Mouse (Mus musculus): Measurements from ENCODE around the gene Syngap1. TPM values are rescaled to one million over a fixed set of nuclear protein-coding genes. Genes with fewer than 3 reads are reported as not detected.
A peak's percentile ranks its signal among the peaks of the same experiment; 100 is the strongest.

Syngap1 gene
- total RNA-seq, 2 experiments from 2014 or later: 0.60 to 2.5 TPM

- no peak for ATAC-seq (replicated peaks; ENCODE audit: low FRiP score, poor library complexity, severe bottlenecking)
Measured at GRCm38 (mm10) chr17:26935027-26935426, 6.0 kb upstream of the Syngap1 start.

- no peak for ATAC-seq (replicated peaks; ENCODE audit: low FRiP score, poor library complexity, severe bottlenecking)
Measured at GRCm38 (mm10) chr17:26936453-26936852, 4.6 kb upstream of the Syngap1 start.

GRCm38 (mm10) chr17:26936921-26937695 lies 3.9 kb upstream of the Syngap1 start:
- ATAC-seq (replicated peaks; ENCODE audit: low FRiP score, poor library complexity, severe bottlenecking): no peak

- ATAC-seq (replicated peaks; ENCODE audit: low FRiP score, poor library complexity, severe bottlenecking): no peak
Measured at GRCm38 (mm10) chr17:26937883-26938695, 3.0 kb upstream of the Syngap1 start.

- ATAC-seq (replicated peaks; ENCODE audit: low FRiP score, poor library complexity, severe bottlenecking): peak; percentile 18
Measured at GRCm38 (mm10) chr17:26938731-26939130, 2.3 kb upstream of the Syngap1 start.

GRCm38 (mm10) chr17:26939178-26939972 lies 1.7 kb upstream of the Syngap1 start, which contains the start of gene Cuta:
Gene Cuta (minus strand): TSS chr17:26939569.
- ATAC-seq (replicated peaks; ENCODE audit: low FRiP score, poor library complexity, severe bottlenecking): peak; percentile 89

GRCm38 (mm10) chr17:26939973-26940300 lies 1.1 kb upstream of the Syngap1 start:
- no peak for ATAC-seq (replicated peaks; ENCODE audit: low FRiP score, poor library complexity, severe bottlenecking)

GRCm38 (mm10) chr17:26941841-26942570 lies 953 bp downstream of the Syngap1 start:
- no peak for ATAC-seq (replicated peaks; ENCODE audit: low FRiP score, poor library complexity, severe bottlenecking)

GRCm38 (mm10) chr17:26945824-26946495 lies 4.9 kb downstream of the Syngap1 start:
- no peak for ATAC-seq (replicated peaks; ENCODE audit: low FRiP score, poor library complexity, severe bottlenecking)

GRCm38 (mm10) chr17:26946567-26946966 lies 5.5 kb downstream of the Syngap1 start:
- peak; percentile 33; the same call in 1 of the 2 replicates for ATAC-seq (replicated peaks; ENCODE audit: low FRiP score, poor library complexity, severe bottlenecking)

- ATAC-seq (replicated peaks; ENCODE audit: low FRiP score, poor library complexity, severe bottlenecking): no peak
Measured at GRCm38 (mm10) chr17:26947231-26948100, 6.4 kb downstream of the Syngap1 start.

- ATAC-seq (replicated peaks; ENCODE audit: low FRiP score, poor library complexity, severe bottlenecking): peak; percentile 50; the same call in 1 of the 2 replicates
Measured at GRCm38 (mm10) chr17:26948316-26949050, 7.4 kb downstream of the Syngap1 start.

- peak; percentile 48; the same call in 1 of the 2 replicates for ATAC-seq (replicated peaks; ENCODE audit: low FRiP score, poor library complexity, severe bottlenecking)
Measured at GRCm38 (mm10) chr17:26949051-26949577, 8.1 kb downstream of the Syngap1 start.

GRCm38 (mm10) chr17:26949866-26950265 lies 8.8 kb downstream of the Syngap1 start:
- ATAC-seq (replicated peaks; ENCODE audit: low FRiP score, poor library complexity, severe bottlenecking): no peak

- ATAC-seq (replicated peaks; ENCODE audit: low FRiP score, poor library complexity, severe bottlenecking): no peak
Measured at GRCm38 (mm10) chr17:26950560-26951288, 9.7 kb downstream of the Syngap1 start.

- no peak for ATAC-seq (replicated peaks; ENCODE audit: low FRiP score, poor library complexity, severe bottlenecking)
Measured at GRCm38 (mm10) chr17:26951406-26951805, 10.4 kb downstream of the Syngap1 start.

All from erythroblast, adult 5-6 weeks (primary cell).